Mouse (Mus musculus) embryonic fibroblast, embryonic 13.5 days (primary cell): ENCODE results near the gene Grin2c.

Experiments
- CTCF ChIP-seq: IDR thresholded peaks from 2 replicates; pipeline ENCODE4 v1.5.1; 2011; ENCODE audit warnings: mild to moderate bottlenecking, control low read depth, low read length, moderate library complexity, borderline replicate concordance; ENCODE audit not compliant: insufficient read depth
- POLR2A ChIP-seq: IDR thresholded peaks from 2 replicates; pipeline ENCODE4 v1.6.1; 2011; ENCODE audit warnings: low read depth, mild to moderate bottlenecking, control low read depth, low read length, moderate library complexity

- TF ChIP-seq CTCF (no peak), POLR2A (no peak)
Measured at GRCm38 (mm10) chr11:115285282-115285681, 18.2 kb upstream of the Grin2c start.
